In the genomic region with DNA sequence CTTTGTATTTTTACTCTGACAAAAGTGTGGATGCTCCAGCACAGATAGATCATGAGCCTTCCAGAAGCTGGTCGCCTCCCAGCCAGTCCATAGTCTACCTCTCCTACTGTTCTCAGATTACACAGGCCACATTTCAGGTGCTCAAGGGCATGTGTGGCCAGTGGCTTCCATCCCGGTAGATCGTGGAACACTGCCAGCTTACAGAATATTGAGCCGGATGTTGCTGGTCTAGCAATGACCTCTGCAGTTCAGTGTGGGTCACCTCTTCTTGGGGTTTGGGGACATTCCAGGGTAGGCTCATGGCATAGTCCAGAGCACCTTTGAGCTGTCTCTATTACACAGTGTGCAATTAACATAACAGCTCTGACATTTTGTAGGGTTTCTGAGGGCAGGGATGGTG, we compare ENCODE assay signal across 13 mouse cellular contexts.
"Had no signal": no experiment of that assay in that cellular context is flagged by ENCODE, and none has a peak within 500 bp of the region (broad histone marks: within the 10 kb centered on the region; RNA-seq: fewer than 3 reads in every experiment).

No protein-coding gene starts in this region.

- H3K27me3 ChIP-seq: liver, embryonic 15.5 days had no signal

- H3K36me3 ChIP-seq: limb, embryonic 12.5 days; liver, embryonic 15.5 days; midbrain, embryonic 12.5 days had no signal

- H3K4me3 ChIP-seq: layer of hippocampus, adult 2 months; limb, embryonic 12.5 days; liver, embryonic 15.5 days; megakaryocyte, embryonic 14.5 days; midbrain, embryonic 12.5 days had no signal

- H3K4me1 ChIP-seq: limb, embryonic 12.5 days; liver, embryonic 15.5 days; megakaryocyte, embryonic 14.5 days had no signal

- H3K9ac ChIP-seq: limb, embryonic 12.5 days; liver, embryonic 15.5 days; midbrain, embryonic 12.5 days had no signal

- H3K27ac ChIP-seq: hindbrain, postnatal 0 days; kidney, postnatal 0 days; layer of hippocampus, adult 2 months; limb, embryonic 12.5 days; liver, embryonic 15.5 days; macrophage; midbrain, embryonic 12.5 days; stomach, postnatal 0 days had no signal

- DNase-seq: lung, adult 2 months; right cerebral cortex, adult 18-20 months; right cerebral cortex, postnatal 25 days; thymus, postnatal 4 days had no signal
